Mouse (Mus musculus) hindbrain, embryonic 12.5 days (tissue): ENCODE data around the gene Drd3. TPM values are rescaled to one million over a fixed set of nuclear protein-coding genes. Genes with fewer than 3 reads are reported as not detected.

ENCODE experiments used
- ATAC-seq: fragments of 200-750 bp; cut with Nextera tagmentation; 2 replicates; pipeline ENCODE4 v1.8.0; 2017; ENCODE audit warnings: moderate TSS enrichment; ENCODE audit not compliant: low FRiP score
- H3K27ac ChIP-seq: fragments of 300-500 bp; sonication (generic); 2 replicates; pipeline ENCODE4 v1.5.1; 2016; ENCODE audit warnings: mild to moderate bottlenecking
- H3K27me3 ChIP-seq: fragments of 300-500 bp; sonication (generic); 2 replicates; pipeline ENCODE4 v1.6.1; 2016; ENCODE audit warnings: mild to moderate bottlenecking
- H3K36me3 ChIP-seq: fragments of 300-500 bp; sonication (generic); 2 replicates; pipeline ENCODE4 v1.6.1; 2016; ENCODE audit warnings: mild to moderate bottlenecking
- H3K4me1 ChIP-seq: fragments of 300-500 bp; sonication (generic); 2 replicates; pipeline ENCODE4 v1.6.1; 2016
- H3K4me2 ChIP-seq: fragments of 300-500 bp; sonication (generic); replicated peaks from 2 replicates; pipeline ENCODE4 v1.6.1; 2016; ENCODE audit warnings: mild to moderate bottlenecking
- H3K4me3 ChIP-seq: fragments of 300-500 bp; sonication (generic); 2 replicates; pipeline ENCODE4 v1.5.1; 2016; ENCODE audit warnings: mild to moderate bottlenecking
- H3K9ac ChIP-seq: fragments of 300-500 bp; sonication (generic); 2 replicates; pipeline ENCODE4 v1.6.1; 2016; ENCODE audit warnings: mild to moderate bottlenecking, moderate library complexity
- H3K9me3 ChIP-seq: fragments of 300-500 bp; sonication (generic); replicated peaks from 2 replicates; pipeline ENCODE4 v1.6.1; 2016; ENCODE audit warnings: mild to moderate bottlenecking
- WGBS: fragments of 180-500 bp; shearing (Covaris S2); methylation state at CpG from one replicate; pipeline ENCODE4 v1.1.7; 2016; 5-methylcytosine and 5-hydroxymethylcytosine counted together
- microRNA-seq: library from miRNA; unstranded; fragments of <30 nt; microRNA quantifications from one replicate; pipeline ENCODE4, GENCODE M21; 2017
- polyA plus RNA-seq: library from polyadenylated mRNA; unstranded; fragments of >200 nt; fragmentation: Nextera tagmentation; extraction: Ambion mirVana; gene quantifications from 2 replicates; pipeline ENCODE4 v1.2.1, GENCODE M21; 2016

The Drd3 gene
- polyA plus RNA-seq, 1 experiment from 2014 or later = not detected

DNA sequence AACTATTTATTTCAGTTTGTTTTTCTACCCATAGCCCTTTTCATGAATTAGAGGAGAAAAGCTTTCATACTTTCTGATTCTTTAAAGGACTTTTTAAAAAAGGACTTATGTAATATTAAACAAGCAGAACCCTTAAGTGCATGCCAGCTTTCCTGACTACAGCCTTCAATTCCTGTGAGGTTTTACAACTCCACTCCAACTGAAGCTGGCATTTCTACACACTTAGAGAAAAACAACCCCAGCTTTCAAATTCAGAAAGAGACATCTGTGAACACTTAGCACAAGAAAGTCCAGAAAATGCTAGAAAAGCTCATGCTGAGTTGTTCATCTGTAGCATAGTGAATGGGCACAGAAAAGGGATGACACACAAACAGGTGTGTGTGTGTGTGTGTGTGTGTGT is 116.0 kb downstream of the Drd3 start:
- H3K27ac ChIP-seq = no peak overlapping the region
- no peak for ATAC-seq
- no peak overlapping the region for H3K4me3 ChIP-seq
- no peak overlapping the region for H3K9ac ChIP-seq
- no peaks in the 10 kb centered on the region for H3K9me3 ChIP-seq
- H3K36me3 ChIP-seq = peaks cover 26% of the 10 kb centered on the region
- no peaks in the 10 kb centered on the region for H3K4me1 ChIP-seq
- H3K27me3 ChIP-seq = no peaks in the 10 kb centered on the region
- H3K4me2 ChIP-seq = no peak overlapping the region

DNA sequence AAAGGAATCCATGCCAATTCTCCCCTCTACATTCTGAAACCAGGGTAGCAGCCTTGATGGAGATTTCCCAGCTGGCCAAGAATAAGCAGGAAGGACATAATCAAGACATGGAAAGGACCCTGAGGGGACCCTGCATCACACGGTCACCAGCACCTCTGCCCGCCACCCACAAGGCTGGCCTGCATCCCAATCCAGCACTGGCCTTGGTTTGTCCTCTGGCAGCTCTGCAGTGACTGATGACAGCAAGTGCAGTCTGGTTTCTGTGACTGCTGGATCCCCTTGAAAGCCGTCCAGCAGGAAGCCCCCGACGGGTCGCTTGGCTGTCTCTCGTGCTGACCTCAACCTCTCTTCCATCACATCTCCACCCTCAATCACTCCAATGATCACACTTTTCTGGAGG is 117.6 kb downstream of the Drd3 start:
- Histone ChIP-seq H3K9me3 (no peaks in the 10 kb centered on the region), H3K4me1 (no peaks in the 10 kb centered on the region)
- ATAC-seq = no peak

More for the DNA sequence above, 117.6 kb downstream of the Drd3 start:
- Histone ChIP-seq H3K9ac (no peak overlapping the region), H3K27me3 (no peaks in the 10 kb centered on the region), H3K27ac (no peak overlapping the region), H3K4me2 (no peak overlapping the region), H3K4me3 (no peak overlapping the region), H3K36me3 (peaks cover 40% of the 10 kb centered on the region)
- WGBS = 86% methylated on average over 7 of the region's 7 CpGs

Small RNA genes lying within 50 kb of the gene (microRNA-seq; reads per million reads assigned to microRNA genes)
- gene Gm25996 = not detected

Other genes with a start within 250 kb of the Drd3 start
- not detected in 2 replicates for gene Tigit, start 89.9 kb upstream of the Drd3 start, polyA plus RNA-seq
- 11.2 and 11.3 TPM in 2 replicates for gene Ccdc191, start 135.8 kb downstream of the Drd3 start, polyA plus RNA-seq
- 28.1 and 29.8 TPM in 2 replicates for gene Qtrt2, start 172.8 kb downstream of the Drd3 start, polyA plus RNA-seq
- gene Zdhhc23, start 225.8 kb downstream of the Drd3 start, polyA plus RNA-seq = 1.1 and 1.4 TPM in 2 replicates